Mouse (Mus musculus): Measurements from ENCODE around the gene Dohh.

The Dohh gene

GRCm38 (mm10) chr10:81384605-81384982 is 366 bp downstream of the Dohh start:
- DNase-seq (ENCODE audit: low spot score) = no peak

DNA sequence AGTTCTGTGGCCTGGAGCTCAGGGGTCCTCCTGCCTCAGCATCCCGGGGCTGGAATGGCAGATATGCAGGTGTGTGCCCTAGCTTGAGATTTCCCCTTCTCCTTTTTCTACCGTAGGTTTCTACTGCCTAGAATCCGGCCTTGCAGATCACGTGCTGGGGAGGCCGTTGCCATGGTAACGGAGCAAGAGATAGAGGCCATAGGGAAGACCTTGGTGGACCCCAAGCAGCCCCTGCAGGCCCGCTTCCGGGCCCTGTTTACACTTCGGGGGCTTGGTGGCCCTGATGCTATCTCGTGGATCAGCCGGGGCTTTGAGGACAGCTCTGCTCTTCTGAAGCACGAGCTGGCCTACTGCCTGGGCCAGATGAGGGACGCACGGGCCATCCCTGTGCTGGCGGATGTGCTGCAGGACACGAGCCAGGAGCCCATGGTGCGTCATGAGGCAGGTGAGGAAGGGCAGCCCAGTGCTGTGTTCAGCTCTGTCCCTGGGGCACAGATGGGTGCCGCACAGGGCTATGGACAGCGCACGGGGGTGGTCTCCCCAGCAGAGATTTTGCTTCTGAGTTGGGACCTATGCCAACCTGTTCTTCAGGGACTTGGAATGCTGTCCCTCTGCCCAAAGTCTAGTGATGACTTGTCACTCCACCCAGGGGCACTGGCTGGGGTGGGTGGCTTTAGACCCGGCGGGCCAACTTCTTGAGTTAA is 1.5 kb downstream of the Dohh start:
- DNase-seq (ENCODE audit: low spot score) = no peak

- DNase-seq (ENCODE audit: low spot score) = no peak
These were observed 3.5 kb downstream of the Dohh start for GRCm38 (mm10) chr10:81387716-81388115.

DNA sequence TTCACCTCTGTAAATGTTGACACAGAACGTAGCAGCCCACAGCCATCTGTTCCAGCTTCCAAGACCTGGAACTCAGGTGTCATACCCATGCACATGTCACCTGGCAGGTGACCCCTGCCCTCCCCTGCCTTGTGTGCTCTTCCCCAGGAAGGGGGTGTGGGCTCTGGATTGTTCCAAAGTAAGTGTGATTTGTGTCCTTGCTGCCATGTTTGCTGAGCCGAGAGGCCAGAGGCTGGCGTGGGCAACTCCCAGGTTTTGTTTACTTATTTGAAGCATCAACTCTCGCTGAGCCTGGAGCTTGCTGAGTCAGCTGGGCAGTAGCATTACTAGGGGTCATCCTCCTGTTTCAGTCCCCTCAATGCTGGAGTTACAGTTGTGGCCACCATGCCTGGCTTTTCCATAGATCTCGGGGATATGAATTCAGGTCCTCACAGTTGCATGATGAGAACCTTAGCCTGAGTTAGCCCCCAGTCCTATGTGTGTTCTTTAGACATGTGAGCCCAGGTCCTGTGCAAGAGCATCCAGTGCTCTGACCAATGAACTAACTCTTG is 4.4 kb downstream of the Dohh start, which contains the start of gene Gm48552:
Gm48552 (plus strand) TSS at position 501 of the 551 bp plus-strand sequence.
- DNase-seq (ENCODE audit: low spot score) = no peak

- no peak for DNase-seq (ENCODE audit: low spot score)
These were observed 5.1 kb downstream of the Dohh start for GRCm38 (mm10) chr10:81389373-81389772.

- peak; percentile 75 for DNase-seq (ENCODE audit: low spot score)
These were observed 5.8 kb downstream of the Dohh start for GRCm38 (mm10) chr10:81389801-81390677.

DNA sequence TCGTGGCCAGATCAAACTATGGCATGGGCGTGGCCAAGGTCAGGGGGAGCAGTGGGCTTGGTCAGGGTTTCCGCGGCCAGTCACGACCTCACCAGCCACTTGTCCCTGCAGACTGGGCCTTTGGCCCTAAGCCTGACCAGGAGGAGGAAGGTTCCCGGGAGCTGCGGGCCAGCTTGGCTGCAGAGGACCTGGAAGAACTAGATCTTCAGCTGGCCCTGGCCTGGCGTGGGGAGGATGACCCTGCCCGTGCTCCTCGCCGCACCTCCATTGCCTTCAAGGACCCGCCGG is 6.4 kb downstream of the Dohh start:
- no peak for DNase-seq (ENCODE audit: low spot score)

DNA sequence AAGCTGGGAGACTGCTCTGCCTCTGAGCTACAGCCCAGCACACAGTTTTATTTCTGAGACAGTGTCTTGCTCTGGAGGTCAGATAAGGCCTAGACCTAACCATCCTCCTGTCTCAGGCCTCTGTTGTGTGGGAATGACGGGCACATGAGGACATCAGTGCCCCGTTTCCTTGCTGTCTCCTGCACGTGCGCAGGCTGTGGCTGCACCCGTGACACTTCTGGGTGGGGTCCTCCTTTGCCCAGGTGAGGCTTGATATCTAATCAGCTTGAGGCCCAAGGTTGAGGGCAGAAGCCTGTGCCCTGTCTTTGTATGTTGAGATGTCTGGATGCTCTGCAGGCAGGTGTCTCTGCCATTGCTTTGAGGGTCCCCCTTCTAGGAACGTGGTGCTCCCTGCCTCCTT is 8.0 kb downstream of the Dohh start:
- DNase-seq (ENCODE audit: low spot score) = no peak

- DNase-seq (ENCODE audit: low spot score) = no peak
These were observed 8.6 kb downstream of the Dohh start, which contains the start of gene Smim24 for GRCm38 (mm10) chr10:81392781-81393185. Gene Smim24 (plus strand): TSS chr10:81393051.

- no peak for DNase-seq (ENCODE audit: low spot score)
These were observed 9.3 kb downstream of the Dohh start for GRCm38 (mm10) chr10:81393456-81394063.

GRCm38 (mm10) chr10:81395127-81395526 is 10.9 kb downstream of the Dohh start:
- DNase-seq (ENCODE audit: low spot score) = no peak

- DNase-seq (ENCODE audit: low spot score) = no peak
These were observed 11.6 kb downstream of the Dohh start for GRCm38 (mm10) chr10:81395865-81396264.

DNA sequence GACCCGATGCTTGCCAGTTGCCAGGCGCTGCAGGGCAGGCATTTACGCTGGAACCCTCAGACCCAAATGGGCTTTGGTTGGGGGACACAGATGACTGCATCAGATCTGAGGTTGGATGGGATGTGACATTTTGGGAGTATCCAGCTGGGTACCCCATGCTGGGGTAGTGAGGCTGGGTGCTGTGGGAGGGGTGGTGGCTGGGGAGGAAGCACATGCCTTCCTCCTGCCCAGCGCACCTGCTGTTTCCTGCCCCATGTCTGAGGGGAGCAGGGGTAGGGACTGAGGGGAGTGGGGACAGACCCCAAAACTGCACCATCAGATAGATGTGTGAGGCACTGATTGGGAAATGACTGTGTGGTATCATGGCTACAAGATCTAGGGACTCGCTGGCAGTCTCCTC is 12.5 kb downstream of the Dohh start:
- DNase-seq (ENCODE audit: low spot score) = no peak

- no peak for DNase-seq (ENCODE audit: low spot score)
These were observed 15.1 kb downstream of the Dohh start for GRCm38 (mm10) chr10:81399296-81399695.

DNA sequence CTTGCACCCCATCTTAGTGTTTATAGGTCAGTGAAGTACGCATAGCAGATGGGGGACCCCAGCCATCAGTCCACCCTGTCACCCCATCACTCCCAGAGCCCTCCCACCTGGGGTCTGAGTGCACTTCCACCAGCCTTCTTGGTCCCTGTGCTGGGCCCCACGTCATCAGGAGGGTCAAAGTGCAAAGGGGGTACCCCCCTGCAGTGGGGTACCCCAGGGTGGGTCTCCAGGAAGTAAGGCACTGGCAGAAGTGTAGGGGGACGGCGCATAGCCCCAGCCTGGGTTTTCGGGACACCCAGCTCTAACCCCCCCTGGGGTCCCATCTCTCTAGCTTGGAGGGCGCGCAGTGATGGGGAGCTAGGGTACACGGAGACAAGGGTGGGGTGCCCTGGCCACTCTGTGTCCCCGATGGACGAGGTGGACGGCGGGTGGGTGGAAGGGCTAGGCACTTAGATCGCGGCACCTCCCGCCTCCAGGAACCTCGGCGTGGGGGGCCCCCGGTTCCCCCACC is 15.6 kb downstream of the Dohh start:
- no peak for DNase-seq (ENCODE audit: low spot score)

DNA sequence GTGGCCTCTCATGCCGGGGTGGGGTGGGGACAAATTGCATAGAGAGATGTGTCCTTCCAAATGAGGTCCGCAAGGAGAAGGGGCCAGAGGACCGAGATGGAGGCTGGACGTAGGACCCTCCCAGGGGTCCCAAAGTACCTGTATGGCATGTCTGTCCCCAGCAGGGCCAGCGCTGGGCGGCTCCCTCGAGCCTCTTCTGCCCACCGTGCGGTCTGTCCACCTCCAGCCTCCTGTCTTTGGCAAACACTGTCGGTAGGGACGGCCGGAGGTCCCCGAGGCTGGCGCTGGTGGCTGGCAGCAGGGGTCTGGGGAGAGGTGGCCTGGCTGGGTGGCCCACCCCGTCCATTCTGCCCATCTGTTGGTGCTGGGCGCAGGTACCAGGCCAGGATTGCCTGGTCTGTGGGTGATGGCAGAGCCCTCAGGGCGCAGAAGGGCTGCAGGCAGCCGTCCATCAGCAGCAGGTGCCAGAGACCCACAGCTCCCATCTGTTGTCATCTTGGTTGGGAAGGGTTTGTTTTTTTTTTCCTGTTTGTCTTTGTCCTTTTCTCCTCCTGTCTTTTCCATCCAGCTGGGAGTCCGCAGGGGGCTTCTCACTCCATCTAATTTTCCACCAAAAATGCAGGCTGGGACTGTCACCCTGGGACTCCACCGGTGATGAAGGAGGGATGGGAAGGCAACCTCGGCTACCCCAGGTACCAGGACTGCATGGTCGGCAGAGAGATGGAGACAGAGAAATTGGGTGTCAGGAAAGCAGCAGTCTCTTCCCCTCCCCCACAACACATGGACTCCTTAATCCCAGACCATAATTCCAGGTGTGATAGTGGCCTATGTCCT is 16.4 kb downstream of the Dohh start:
- DNase-seq (ENCODE audit: low spot score) = no peak

GRCm38 (mm10) chr10:81401205-81401520 is 16.9 kb downstream of the Dohh start:
- DNase-seq (ENCODE audit: low spot score) = no peak

GRCm38 (mm10) chr10:81401521-81402226 is 17.4 kb downstream of the Dohh start:
- peak; percentile 69 for DNase-seq (ENCODE audit: low spot score)

DNA sequence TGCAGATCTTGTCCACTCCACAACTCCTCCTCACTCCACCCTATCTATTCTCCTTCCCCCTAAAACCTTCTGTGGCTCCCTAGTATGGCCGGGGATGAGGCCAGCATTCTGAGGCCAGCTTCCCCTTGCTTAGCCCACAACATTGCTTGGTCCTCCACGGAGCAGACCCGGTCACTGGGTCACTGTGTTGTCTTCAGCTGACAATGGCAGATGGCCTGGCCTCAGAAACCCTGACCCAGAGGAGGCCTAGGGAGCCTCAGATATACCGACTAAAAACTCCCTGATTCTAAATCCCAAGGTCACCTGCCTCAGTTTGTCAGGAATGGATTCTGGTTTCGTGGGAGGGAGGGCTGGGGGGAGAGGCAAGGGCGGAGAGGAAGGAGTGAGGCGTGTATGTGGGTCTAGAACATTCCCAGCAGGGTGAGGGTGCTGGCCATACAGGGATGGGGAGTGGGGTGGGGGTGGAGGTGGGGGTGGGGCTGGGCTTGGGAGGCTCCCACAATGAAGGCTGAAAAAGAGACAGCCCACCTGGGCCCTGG is 18.1 kb downstream of the Dohh start:
- DNase-seq (ENCODE audit: low spot score) = no peak

GRCm38 (mm10) chr10:81403511-81403910 is 19.3 kb downstream of the Dohh start:
- DNase-seq (ENCODE audit: low spot score) = no peak

- DNase-seq (ENCODE audit: low spot score) = no peak
These were observed 19.9 kb downstream of the Dohh start for GRCm38 (mm10) chr10:81404082-81404481.

Measured in layer of hippocampus, adult 11-12 months (tissue).